Mouse (Mus musculus) skeletal muscle tissue, adult 2 months (tissue): Measurements from ENCODE around the gene Ints13.
A peak's percentile ranks its signal among the peaks of the same experiment; 100 is the strongest.

Source experiments
- DNase-seq: peaks from one replicate; pipeline ENCODE4 v3.0.0-alpha.2; 2012; ENCODE audit warnings: low read depth, low spot score

Gene Ints13

DNA sequence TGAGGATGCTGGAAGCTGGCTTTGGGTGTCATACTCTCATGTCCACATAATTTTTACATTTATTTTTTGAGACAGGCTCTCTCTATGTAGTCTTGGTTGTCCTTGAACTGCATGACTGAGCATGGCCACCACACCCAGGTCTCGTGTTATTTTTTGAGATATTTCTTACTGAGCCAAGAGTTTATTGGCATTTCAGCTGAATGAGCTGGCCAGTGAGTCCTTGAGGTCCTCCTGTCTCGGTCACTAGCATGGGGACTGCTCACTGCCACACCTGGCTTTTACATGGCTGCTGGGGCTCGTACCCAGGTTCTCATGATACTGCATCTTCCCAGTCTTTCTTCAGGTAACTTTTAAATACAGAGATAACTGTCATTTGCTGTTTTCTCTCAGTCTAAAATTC, 37.2 kb downstream of the Ints13 start:
- DNase-seq: no peak

- no peak for DNase-seq
Observed at GRCm38 (mm10) chr6:146538661-146539060, 39.0 kb downstream of the Ints13 start.

GRCm38 (mm10) chr6:146538071-146538470, 39.6 kb downstream of the Ints13 start:
- DNase-seq: no peak

GRCm38 (mm10) chr6:146537111-146537510, 40.5 kb downstream of the Ints13 start:
- DNase-seq: no peak

GRCm38 (mm10) chr6:146535501-146535900, 42.1 kb downstream of the Ints13 start:
- DNase-seq: no peak

DNA sequence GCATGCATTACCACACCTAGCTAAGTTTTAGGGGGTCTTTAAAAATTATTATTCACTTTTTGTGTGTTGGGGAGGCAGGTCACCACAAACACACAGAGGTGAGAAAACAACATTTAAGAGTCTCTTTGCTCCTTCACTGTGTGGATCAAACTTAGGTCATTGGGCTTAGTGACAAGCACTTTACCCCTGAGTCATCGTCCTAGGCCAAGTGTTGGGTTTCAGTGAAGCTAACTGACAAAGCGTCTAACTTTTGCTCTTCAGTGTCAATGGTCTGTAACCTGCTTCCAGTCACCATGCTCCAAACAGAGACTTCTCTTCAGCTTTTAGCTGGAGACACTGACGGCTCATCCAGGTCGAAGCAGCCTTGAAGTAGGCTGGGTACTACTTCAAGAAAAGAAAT, 44.5 kb downstream of the Ints13 start:
- DNase-seq: no peak

DNA sequence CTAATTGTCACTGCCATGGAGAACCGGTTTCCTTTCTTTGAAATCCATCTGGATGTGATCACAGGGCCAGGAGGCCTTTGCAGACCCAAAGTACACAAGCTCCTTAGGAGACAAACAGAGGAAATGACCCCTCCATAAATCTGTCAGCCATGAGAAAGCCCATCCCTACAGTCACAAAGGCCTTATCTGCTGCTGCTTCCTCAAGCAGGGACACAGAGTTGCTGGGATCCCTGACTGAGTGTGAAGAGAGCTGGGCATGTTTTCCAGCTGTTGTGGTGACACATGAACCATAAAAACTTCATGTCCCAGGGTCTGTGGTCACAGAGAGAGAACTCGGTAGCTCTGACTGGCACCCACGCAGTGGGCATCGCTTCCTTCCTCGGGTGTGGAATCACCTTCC, 46.9 kb downstream of the Ints13 start:
- no peak for DNase-seq

DNA sequence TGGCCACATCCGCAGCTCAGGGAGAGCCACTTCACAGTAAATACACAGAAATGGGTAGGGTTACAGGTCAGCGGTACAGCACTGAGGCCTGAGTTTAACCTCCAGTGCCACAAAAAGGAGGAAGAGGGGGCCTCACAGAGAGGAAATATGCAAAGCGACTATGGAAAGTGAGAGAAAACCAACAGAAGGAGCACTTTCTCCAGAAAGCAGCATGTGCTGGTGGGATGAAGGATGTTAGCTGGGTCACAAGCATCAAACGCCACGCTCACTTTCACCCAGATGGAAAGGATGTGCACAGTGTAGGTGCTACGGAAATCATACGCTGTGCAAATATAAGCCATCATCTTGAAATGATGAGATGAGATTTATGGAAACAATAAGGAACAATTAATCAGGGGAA, 47.3 kb downstream of the Ints13 start:
- DNase-seq: no peak

DNA sequence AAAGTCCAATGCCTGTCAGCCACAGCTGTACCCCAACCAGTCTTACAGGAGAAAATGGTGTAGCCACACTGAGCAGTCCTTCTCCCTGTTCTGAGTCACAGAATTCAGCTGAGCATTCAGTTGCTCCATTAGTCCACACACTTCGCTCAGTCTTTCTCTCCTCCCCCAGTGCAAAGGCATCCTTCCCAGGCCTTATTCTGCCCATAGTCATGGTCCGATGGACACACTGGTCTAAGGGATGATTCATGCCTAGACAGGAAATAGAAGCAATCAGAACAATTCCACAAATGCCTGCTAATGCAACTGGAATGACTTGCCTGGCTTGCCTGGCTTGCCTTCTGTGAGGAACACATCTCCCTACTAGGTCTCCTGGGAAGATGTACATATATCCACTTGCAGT, 50.1 kb downstream of the Ints13 start:
- no peak for DNase-seq

- DNase-seq: no peak
Observed at GRCm38 (mm10) chr6:146525500-146525899, 52.1 kb downstream of the Ints13 start.

DNA sequence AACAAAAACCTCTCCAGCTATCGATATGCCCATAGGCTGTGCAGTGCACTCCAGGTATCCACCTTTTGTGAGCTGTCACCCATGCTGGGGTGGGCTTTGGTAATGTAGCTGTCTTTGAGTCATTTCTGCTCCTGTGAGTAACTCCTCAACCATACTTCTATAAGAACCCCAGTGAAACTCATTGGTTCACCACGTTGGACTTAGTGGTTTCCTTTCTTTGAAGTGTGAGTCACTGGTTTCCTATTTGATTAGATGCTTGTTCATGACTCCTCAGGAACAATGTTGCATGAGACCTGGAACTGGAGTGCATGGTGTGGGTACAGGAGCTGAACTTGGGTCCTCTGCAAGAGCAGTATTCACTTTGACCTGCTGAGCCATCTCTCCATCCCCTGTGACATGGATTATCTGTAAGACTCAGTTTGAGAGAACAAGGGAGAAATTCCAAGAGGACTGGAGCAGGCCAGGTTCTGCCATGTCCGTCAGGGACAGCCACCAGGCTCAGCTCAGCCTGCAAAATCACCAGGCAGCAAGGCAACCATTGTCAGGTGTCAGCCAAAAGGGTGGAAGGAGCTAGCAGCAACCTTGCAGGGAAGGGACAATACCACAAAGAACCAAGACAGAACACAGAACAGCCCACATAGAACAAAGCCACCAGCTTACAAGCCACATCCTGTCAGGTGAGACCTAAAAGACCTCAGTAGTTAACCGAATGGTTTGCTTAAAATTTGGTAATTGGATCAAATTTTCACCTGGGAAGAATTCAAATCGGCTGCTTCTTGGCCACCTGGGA, 56.0 kb downstream of the Ints13 start:
- DNase-seq: no peak

DNA sequence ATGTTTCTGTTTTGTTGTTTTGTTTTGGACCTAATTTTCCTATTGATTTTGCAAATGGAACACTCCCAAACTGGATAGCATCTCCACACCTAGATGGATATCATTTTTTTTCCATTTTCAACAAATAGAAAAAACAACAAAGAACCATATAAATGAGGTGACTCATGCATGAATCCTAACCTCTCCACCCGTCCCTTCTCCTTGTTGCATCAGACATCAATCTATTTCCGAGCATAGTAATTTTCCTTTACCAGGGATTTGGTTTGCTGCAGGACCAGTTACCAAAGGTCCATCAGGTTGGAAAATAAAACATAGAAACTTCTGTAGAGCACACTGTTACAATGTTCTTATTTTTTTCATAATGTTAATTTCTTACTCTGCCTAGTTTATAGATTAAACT, 58.6 kb downstream of the Ints13 start:
- DNase-seq: no peak

DNA sequence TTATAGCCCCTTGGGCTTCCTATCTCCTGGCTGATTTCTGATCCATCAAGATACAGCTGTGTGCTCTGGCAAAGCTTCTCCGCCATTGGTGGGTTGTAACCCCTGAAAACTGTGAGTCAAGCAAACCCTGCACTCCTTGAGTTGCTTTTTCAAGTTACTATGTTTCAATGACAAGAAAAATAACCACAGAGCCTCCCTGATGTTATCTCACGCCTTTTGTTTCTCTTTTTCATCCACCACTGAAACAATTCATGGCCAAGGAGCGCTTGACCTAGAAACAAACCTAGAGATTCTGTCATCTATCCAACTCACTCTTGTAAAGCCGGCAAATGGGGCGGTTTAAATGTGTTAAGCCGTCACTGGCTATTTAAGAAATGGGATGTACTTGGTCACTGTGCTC, 61.7 kb downstream of the Ints13 start:
- no peak for DNase-seq

DNA sequence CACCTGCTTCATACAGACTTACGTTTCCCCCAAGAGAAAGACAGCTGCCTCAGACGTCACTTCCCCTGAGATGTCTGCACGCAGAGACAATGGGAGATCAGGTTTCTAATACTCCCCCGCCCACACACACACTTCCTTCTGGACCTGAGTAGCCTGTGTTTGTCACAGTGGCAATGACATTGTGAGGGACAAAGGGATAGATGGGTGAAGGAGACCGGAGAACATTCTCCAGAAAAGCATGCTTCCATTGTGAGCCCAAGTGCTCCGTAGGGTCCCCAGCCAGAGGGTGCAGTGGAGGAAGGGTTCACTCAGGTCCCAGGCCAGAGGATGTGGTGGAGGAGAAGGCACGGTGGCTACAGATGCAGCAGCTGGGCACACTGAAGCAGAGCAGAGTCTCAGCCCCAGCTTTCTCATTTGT, 63.1 kb downstream of the Ints13 start:
- DNase-seq: no peak

DNA sequence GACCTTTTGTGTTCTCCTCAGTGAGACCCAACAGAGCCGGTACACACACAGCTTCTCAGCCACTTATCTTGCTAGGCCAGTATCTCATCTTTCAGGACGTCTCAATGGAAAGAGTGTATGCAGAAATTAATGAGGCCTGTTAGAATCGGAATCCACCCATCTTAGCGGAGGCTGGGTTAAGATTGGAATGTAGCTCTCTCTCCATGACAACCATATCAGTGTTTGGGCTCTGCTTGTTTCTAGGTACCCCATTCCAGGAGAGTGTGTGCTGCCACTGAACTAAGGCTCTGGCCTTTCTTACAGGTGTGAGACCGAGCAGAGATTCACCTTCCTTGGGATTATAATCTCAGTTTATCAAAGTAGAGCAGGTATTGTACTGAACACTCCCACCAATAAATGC, 63.7 kb downstream of the Ints13 start:
- DNase-seq: no peak

DNA sequence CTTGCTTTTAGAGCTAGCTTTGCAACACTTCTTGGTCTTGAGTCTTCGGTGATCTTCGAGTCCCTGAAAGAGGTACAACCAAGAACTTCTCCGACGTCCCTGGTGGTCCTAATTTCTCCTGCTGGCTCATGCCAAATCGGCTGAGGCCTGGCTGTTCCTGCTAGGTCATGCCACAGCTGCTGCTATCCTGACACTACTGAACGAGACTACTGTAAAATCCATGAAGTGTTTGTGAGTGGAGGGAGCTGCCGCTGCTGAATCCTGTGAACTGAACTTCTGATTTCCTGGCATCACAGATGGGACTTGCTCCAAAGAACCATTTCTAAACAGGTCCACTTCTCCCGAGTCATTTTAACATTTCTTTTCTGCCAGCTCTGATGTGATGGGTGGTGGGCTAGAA, 64.3 kb downstream of the Ints13 start:
- no peak for DNase-seq

GRCm38 (mm10) chr6:146511511-146511910, 66.1 kb downstream of the Ints13 start:
- no peak for DNase-seq

DNA sequence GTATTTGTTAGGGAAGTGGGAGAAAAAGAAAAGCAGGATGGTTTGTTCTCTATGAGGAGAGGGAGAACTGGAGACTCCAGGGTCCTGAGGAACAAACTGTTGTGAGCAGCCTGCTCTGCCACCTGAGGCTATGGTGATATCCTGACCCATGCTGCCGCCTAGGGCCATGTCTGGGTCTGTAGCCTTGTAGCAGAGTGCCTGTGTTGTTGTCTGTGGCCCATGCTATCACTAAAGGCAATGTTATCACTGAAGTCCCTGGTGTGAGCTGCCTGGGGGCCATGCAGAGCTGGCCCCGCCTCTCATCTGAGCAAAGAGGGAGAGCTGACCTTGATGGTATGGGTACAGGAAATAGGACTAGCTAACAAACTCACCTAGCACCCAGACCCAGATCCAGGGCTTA, 67.7 kb downstream of the Ints13 start:
- DNase-seq: no peak

DNA sequence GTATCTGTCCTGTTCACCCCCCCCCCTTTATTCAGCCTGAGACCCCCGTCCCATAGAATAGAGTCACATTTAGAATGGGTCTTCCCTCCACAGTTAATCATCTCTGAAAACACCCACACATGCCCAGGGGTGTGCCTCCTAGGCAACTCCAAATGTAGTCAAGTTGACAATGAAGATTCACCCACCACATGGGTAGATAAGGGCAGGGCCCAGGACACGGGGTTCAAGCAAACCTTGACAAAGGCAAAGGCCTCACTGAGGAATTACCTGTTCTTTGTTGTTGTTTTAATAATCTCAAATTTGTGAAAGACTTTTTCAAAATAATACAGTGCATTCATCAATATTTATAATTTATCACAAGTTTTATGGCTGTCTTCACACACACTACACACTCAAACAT, 73.2 kb downstream of the Ints13 start:
- no peak for DNase-seq

DNA sequence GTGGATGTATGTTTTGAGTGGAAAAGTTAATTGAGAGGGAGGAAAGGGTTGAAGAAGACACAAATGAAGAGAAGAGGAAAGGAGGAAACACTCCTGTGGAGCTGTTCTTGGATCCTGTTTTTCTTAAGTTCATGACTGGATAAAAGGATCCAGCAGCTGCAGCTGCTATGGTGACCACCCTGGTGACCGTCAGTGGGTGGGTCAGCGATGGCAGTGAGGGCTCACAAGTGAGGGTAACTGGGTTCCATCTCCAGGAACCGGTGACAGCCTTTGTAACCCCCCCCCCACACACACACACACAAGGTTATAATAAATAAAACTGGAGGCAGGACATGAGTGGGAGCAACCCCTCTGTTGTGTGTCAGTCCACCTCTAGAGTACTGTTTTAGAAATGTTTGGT, 74.8 kb downstream of the Ints13 start:
- DNase-seq: no peak

DNA sequence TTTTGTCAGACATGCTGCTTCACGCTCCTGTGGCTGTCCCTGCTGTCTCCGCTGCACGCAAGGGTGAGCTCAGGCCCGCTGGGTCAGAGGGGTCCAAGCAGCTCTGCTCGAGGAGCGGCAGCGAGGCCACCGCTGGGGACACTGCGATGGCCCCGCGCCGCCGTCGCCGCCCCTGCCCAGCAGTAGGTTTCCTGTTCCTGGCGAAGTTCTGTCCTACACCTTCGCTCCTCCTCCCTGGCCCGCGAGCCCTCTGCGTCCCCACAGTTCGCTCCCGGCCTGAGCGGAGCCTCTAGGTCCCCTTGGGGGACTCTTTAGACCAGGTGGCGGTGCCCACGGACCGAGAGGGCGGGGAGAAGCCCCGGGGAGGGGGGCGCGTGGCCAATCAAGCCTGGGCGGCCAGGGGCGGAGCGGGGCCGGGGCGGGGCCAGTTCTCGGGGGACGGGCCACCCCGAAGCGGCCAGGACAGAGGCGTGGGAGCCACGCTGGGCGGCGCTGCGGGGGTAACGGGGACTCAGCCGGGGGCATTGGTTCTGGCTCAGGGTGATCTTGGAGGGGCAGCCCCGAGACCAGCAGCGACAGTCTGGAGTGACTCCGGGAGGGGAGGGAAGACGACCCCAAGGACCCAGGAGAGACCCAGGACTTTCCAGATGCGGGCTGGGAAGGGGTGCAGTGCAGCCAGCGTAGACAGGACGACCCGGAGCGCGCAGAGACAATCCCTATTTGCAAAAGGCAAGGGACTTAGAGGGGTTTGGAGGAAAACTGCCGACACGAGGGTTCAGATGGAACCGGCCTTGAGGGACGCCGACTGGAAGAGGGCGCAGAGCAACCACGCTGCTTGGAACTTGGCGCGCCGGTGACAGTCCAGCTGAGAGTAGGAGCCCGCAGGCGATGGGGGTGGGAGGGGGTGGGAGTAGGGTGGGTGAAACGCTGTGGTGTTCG, 75.5 kb downstream of the Ints13 start, which contains the start of gene Itpr2:
Gene Itpr2, minus strand, starts transcription at position 358 of the 939 bp plus-strand sequence.
- DNase-seq: peak; percentile 77

- DNase-seq: peak; percentile 36
Observed at GRCm38 (mm10) chr6:146501316-146501865, 76.2 kb downstream of the Ints13 start.
